Mouse (Mus musculus) left cerebral cortex, adult 18-20 months (tissue): Measurements from ENCODE around the gene Zg16. TPM values are rescaled to one million over a fixed set of nuclear protein-coding genes. Genes with fewer than 3 reads are reported as not detected.

Experiments used
- DNase-seq, 2 experiments: peaks; one replicate each; pipeline ENCODE4 v3.0.0; 2021 to 2022; ENCODE audit warnings: low spot score in 2 of 2, mixed read lengths in 1 of 2
- microRNA-seq, 2 experiments: library from miRNA; unstranded; fragments of <30 nt; microRNA quantifications; one replicate each; pipeline ENCODE4 v1.2.0; 2021
- total RNA-seq, 2 experiments: library from RNA; stranded (reverse); gene quantifications; 2 replicates each; pipeline ENCODE4 v1.2.3; 2021

Zg16 gene
- total RNA-seq, 2 experiments from 2014 or later = not detected

GRCm38 (mm10) chr7:127008239-127009019 is 78.7 kb downstream of the Zg16 start:
- peak; percentile 83 to 84 for DNase-seq

- no peak for DNase-seq
Measured at GRCm38 (mm10) chr7:127007313-127008024, 79.7 kb downstream of the Zg16 start.

GRCm38 (mm10) chr7:127004122-127004875 is 82.8 kb downstream of the Zg16 start:
- DNase-seq = no peak

- DNase-seq = no peak
Measured at GRCm38 (mm10) chr7:127003620-127004019, 83.5 kb downstream of the Zg16 start.

Small RNA genes lying within 50 kb of the gene (microRNA-seq; reads per million reads assigned to microRNA genes)
- gene Gm44343 = 0 reads per million in 2 experiments

Other genes starting within 250 kb of the Zg16 start
- 10 to 100 TPM; 55.8 to 56.1 TPM for gene Doc2a, start 239.9 kb downstream of the Zg16 start, total RNA-seq
- gene Hirip3, start 225.4 kb downstream of the Zg16 start, total RNA-seq = 10 to 100 TPM; 29.0 to 31.9 TPM
- gene Ino80e, start 225.0 kb downstream of the Zg16 start, total RNA-seq = 10 to 100 TPM; 54.0 to 54.6 TPM
- 100 to 1,000 TPM; 150 to 163 TPM for gene Taok2, start 202.6 kb downstream of the Zg16 start, total RNA-seq
- 10 to 100 TPM; 19.6 to 23.3 TPM for gene Tmem219, start 164.4 kb downstream of the Zg16 start, total RNA-seq
- 100 to 1,000 TPM; 136 to 158 TPM for gene Kctd13, start 158.4 kb downstream of the Zg16 start, total RNA-seq
- 10 to 100 TPM; 39.7 to 43.3 TPM for gene Asphd1, start 137.7 kb downstream of the Zg16 start, total RNA-seq
- gene Sez6l2, start 136.8 kb downstream of the Zg16 start, total RNA-seq = 100 to 1,000 TPM; 407 to 416 TPM
- gene Cdipt, start 111.4 kb downstream of the Zg16 start, total RNA-seq = 100 to 1,000 TPM; 171 to 180 TPM
- under 1 TPM in 1 of 2 experiments, not detected in 1; 0.45 TPM for gene Cdiptos, start 111.2 kb downstream of the Zg16 start, total RNA-seq
- gene Mvp, start 72.7 kb downstream of the Zg16 start, total RNA-seq = 1 to 10 TPM; 8.6 to 9.5 TPM
- gene Pagr1b, start 70.8 kb downstream of the Zg16 start, total RNA-seq = not detected
- 10 to 100 TPM; 18.7 to 35.6 TPM for gene Pagr1a, start 70.0 kb downstream of the Zg16 start, total RNA-seq
- 10 to 100 TPM; 45.7 to 55.3 TPM for gene Gm42742, start 66.2 kb downstream of the Zg16 start, total RNA-seq
- gene Prrt2, start 66.1 kb downstream of the Zg16 start, total RNA-seq = 100 to 1,000 TPM; 202 to 211 TPM
- gene Maz, start 60.3 kb downstream of the Zg16 start, total RNA-seq = 100 to 1,000 TPM; 205 to 207 TPM
- gene Kif22, start 44.9 kb downstream of the Zg16 start, total RNA-seq = 1 to 10 TPM; 3.6 to 5.7 TPM
- 1 to 10 TPM; 1.1 to 1.6 TPM for gene AI467606, start 4.0 kb upstream of the Zg16 start, total RNA-seq
- gene Qprt, start 34.9 kb upstream of the Zg16 start, total RNA-seq = under 1 TPM; 0.54 to 0.63 TPM
- gene Spn, start 50.5 kb upstream of the Zg16 start, total RNA-seq = under 1 TPM; 0.09 to 0.16 TPM
- 10 to 100 TPM; 88.0 to 90.2 TPM for gene Cd2bp2, start 108.7 kb upstream of the Zg16 start, total RNA-seq
- 10 to 100 TPM; 90.8 to 94.1 TPM for gene Tbc1d10b, start 121.1 kb upstream of the Zg16 start, total RNA-seq
- gene Mylpf, start 121.6 kb upstream of the Zg16 start, total RNA-seq = 1 to 10 TPM; 2.1 to 3.0 TPM
- 10 to 100 TPM; 21.3 to 22.1 TPM for gene Zfp553, start 145.7 kb upstream of the Zg16 start, total RNA-seq
- gene Sept1, start 145.8 kb upstream of the Zg16 start, total RNA-seq = 1 to 10 TPM; 4.4 to 4.5 TPM
- 10 to 100 TPM; 55.2 to 57.9 TPM for gene Zfp771, start 156.9 kb upstream of the Zg16 start, total RNA-seq
- 10 to 100 TPM; 20.8 to 23.2 TPM for gene Dctpp1, start 173.4 kb upstream of the Zg16 start, total RNA-seq
- gene Sephs2, start 186.7 kb upstream of the Zg16 start, total RNA-seq = 10 to 100 TPM; 33.4 to 35.8 TPM
- gene Itgal, start 208.9 kb upstream of the Zg16 start, total RNA-seq = under 1 TPM; 0.42 to 0.86 TPM